Comparison of ENCODE assay signal across 10 mouse cellular contexts in genomic region chr1:84585434-84585833, GRCm38 (mm10).
A peak's percentile ranks its signal among the peaks of the same experiment; 100 is the strongest.
DNase-seq lines count a peak whose midpoint lies in the region; ATAC-seq and TF ChIP-seq lines count a peak whose summit lies in the region.
"Had no signal": no experiment of that assay in that cellular context is flagged by ENCODE, and none has a peak within 500 bp of the region (broad histone marks: within the 10 kb centered on the region; RNA-seq: fewer than 3 reads in every experiment).

No protein-coding gene starts in this region.

- ATAC-seq in hindbrain, embryonic 15.5 days (ENCODE audit: low FRiP score, low read depth): peak; percentile 72
- peak; percentile 59 for ATAC-seq in neural tube, embryonic 13.5 days (ENCODE audit: low read depth)
- ATAC-seq: activated CD4-positive, CD25-positive, alpha-beta regulatory T cell, adult 4 months had no signal

- intact Hi-C loops in left cerebral cortex, postnatal 4 days (cut with DNase I): loop anchor here (10.0 kb wide), 2 partner anchors 109 to 841 kb away; partner anchors contain the start of gene Dner
- intact Hi-C loops in heart, adult 2 months (cut with DNase I): loop anchor here (10.0 kb wide), 1 partner anchor 301 kb away; no protein-coding TSS in a partner anchor

- H3K9me3 ChIP-seq in hindbrain, embryonic 15.5 days: no peaks in the 10 kb centered on the region
- no peaks in the 10 kb centered on the region for H3K9me3 ChIP-seq in neural tube, embryonic 13.5 days
- H3K9me3 ChIP-seq: lung, embryonic 15.5 days had no signal

- WGBS in hindbrain, embryonic 15.5 days: 2% methylated on average over 6 of the region's 6 CpGs
- WGBS in neural tube, embryonic 13.5 days: 3% methylated on average over 6 of the region's 6 CpGs
- 17% methylated on average over 6 of the region's 6 CpGs for WGBS in heart, adult 2 months

- no peak for TF ChIP-seq CTCF in heart, adult 2 months (IDR thresholded peaks at IDR 0.05)

- peak overlapping the region; percentile 76 for H3K27ac ChIP-seq in hindbrain, embryonic 15.5 days (replicated peaks)
- peak overlapping the region; percentile 71 for H3K27ac ChIP-seq in neural tube, embryonic 13.5 days (replicated peaks)
- no peak overlapping the region for H3K27ac ChIP-seq in heart, adult 2 months
- H3K27ac ChIP-seq: lung, embryonic 15.5 days had no signal

- no peak overlapping the region for H3K4me3 ChIP-seq in hindbrain, embryonic 15.5 days
- H3K4me3 ChIP-seq in neural tube, embryonic 13.5 days: no peak overlapping the region
- H3K4me3 ChIP-seq in heart, adult 2 months: no peak overlapping the region
- H3K4me3 ChIP-seq: lung, embryonic 15.5 days had no signal

- H3K36me3 ChIP-seq in hindbrain, embryonic 15.5 days: no peaks in the 10 kb centered on the region
- H3K36me3 ChIP-seq in neural tube, embryonic 13.5 days: peaks cover 30% of the 10 kb centered on the region; the same call in 1 of the 2 replicates
- H3K36me3 ChIP-seq in heart, adult 2 months (ENCODE audit: control insufficient read depth, insufficient read depth, low read length): no peaks in the 10 kb centered on the region
- H3K36me3 ChIP-seq: lung, embryonic 15.5 days had no signal

- no peaks in the 10 kb centered on the region for H3K27me3 ChIP-seq in hindbrain, embryonic 15.5 days
- H3K27me3 ChIP-seq in neural tube, embryonic 13.5 days: no peaks in the 10 kb centered on the region
- no peaks in the 10 kb centered on the region for H3K27me3 ChIP-seq in heart, adult 2 months (ENCODE audit: control insufficient read depth, insufficient read depth, low read length)
- H3K27me3 ChIP-seq: lung, embryonic 15.5 days had no signal

- TF ChIP-seq EP300 in heart, adult 2 months (IDR thresholded peaks at IDR 0.05; ENCODE audit: insufficient read depth, low read depth, low read length): no peak

- no peak overlapping the region for H3K9ac ChIP-seq in hindbrain, embryonic 15.5 days
- peak overlapping the region; percentile 13; the same call in 1 of the 2 replicates for H3K9ac ChIP-seq in neural tube, embryonic 13.5 days
- no peak overlapping the region for H3K9ac ChIP-seq in heart, adult 2 months (ENCODE audit: low read depth, low read length)
- H3K9ac ChIP-seq: lung, embryonic 15.5 days had no signal

- no peak for TF ChIP-seq POLR2A in heart, adult 2 months (IDR thresholded peaks at IDR 0.05; ENCODE audit: insufficient read depth, low read depth, low read length)

- H3K4me1 ChIP-seq in hindbrain, embryonic 15.5 days (replicated peaks): peaks cover 55% of the 10 kb centered on the region
- H3K4me1 ChIP-seq in neural tube, embryonic 13.5 days (replicated peaks): peaks cover 56% of the 10 kb centered on the region
- H3K4me1 ChIP-seq in heart, adult 2 months (ENCODE audit: control insufficient read depth, insufficient read depth, low read length): no peaks in the 10 kb centered on the region
- H3K4me1 ChIP-seq: lung, embryonic 15.5 days had no signal

- peak; percentile 19 for DNase-seq in left cerebral cortex, postnatal 4 days
- DNase-seq in left cerebral cortex, adult 9 months (ENCODE audit: low spot score in 2 of 2): no peak
- peak; percentile 11 for DNase-seq in embryo, embryonic 9.5 days (ENCODE audit: extremely low spot score)
- no peak for DNase-seq in ovary, postnatal 10 days (ENCODE audit: low spot score)
- no peak for DNase-seq in heart, adult 2 months
- DNase-seq in adrenal gland, postnatal 4 days (ENCODE audit: low spot score in 2 of 2): no peak

- peak overlapping the region; percentile 26; the same call in 1 of the 2 replicates for H3K4me2 ChIP-seq in hindbrain, embryonic 15.5 days
- peak overlapping the region; percentile 15 for H3K4me2 ChIP-seq in neural tube, embryonic 13.5 days
- H3K4me2 ChIP-seq: lung, embryonic 15.5 days had no signal

- no peaks in the 10 kb centered on the region for H3K79me2 ChIP-seq in heart, adult 2 months (replicated peaks; ENCODE audit: control insufficient read depth, insufficient read depth, low read length)

Comparison
In these comparisons a context has a peak if more than half of its experiments do, and no peak if none do; other contexts are left out.
1. DNase-seq: peak in left cerebral cortex, postnatal 4 days (single experiment) and embryo, embryonic 9.5 days (single experiment); none in left cerebral cortex, adult 9 months (0 of 2), ovary, postnatal 10 days (single experiment), heart, adult 2 months (0 of 2) and adrenal gland, postnatal 4 days (0 of 2).